Mouse (Mus musculus): ENCODE measurements at regions not wholly inside any gene's neighbourhood (a gene's known extent, or its start where the extent isn't known, plus 50 kb on each side); places are given as distances from the start of the nearest gene placed in this dataset.
"Not testable (repeated sequence)": the region's sequence is repeated elsewhere in the genome, so short reads cannot be mapped to it uniquely, and the experiment has no call there.

DNA sequence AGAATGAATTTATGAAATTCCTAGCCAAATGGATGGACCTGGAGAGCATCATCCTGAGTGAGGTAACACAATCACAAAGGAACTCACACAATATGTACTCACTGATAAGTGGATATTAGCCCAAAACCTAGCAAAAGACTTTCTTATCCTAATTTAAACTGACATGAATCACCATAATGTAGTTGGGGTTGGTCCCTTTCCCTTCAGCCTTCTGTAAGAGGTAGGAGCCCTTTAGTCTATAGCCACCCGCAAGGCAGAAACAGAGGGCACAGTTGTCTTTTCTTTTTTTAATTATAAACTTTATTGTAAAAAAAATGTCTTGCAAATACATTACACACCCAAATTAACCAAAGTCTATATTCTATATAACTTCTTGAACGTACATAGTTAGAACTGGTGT is 81.3 kb downstream of the Ogfrl1 start:
- DNase-seq (ENCODE audit: low read depth): not testable (repeated sequence)

- not testable (repeated sequence) for DNase-seq (ENCODE audit: low read depth)
Observed at GRCm38 (mm10) chr1:23314863-23315262, 82.7 kb downstream of the Ogfrl1 start.

- no peak for DNase-seq (ENCODE audit: low read depth)
Observed at GRCm38 (mm10) chr1:23292718-23293117, 104.9 kb downstream of the Ogfrl1 start.

DNA sequence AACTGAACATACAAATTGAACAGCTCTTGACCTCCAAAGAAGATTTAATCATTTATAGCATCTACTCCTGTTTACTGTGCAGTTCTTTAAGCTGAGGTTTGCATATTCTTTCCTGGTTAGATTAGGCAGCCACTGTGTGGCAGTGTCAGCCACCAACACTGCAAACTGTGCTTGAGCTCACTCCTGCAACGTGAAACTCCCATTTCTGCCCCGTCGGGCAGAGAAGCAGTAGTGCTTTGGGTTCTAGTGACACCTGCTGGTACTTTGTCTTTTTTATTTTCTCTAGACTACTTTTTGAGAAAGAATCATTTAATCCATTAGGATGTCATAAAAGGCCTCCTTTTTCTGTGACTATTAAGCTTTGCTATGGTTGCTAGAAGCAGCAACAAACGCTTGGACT is 110.8 kb downstream of the Ogfrl1 start:
- DNase-seq (ENCODE audit: low read depth): peak; percentile 18

DNA sequence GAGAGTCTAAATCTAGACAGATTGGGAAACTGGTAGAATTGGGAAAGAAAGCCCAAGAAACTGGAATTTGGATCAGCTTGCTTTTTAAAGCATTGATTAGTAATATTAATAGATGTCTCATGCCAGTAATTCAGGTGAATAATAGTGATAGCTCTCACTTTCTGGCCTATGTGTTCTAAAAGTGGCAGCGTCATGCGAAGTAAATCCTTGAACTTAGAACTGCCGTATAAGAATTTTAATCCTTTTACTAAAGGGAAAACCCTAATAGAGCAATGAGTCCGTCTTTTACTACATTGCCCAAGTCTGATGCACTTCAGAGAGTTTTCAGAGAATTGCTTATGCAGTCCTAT is 114.7 kb downstream of the Ogfrl1 start:
- no peak for DNase-seq (ENCODE audit: low read depth)

GRCm38 (mm10) chr1:23282215-23282869 is 115.2 kb downstream of the Ogfrl1 start:
- DNase-seq (ENCODE audit: low read depth): peak; percentile 19

DNA sequence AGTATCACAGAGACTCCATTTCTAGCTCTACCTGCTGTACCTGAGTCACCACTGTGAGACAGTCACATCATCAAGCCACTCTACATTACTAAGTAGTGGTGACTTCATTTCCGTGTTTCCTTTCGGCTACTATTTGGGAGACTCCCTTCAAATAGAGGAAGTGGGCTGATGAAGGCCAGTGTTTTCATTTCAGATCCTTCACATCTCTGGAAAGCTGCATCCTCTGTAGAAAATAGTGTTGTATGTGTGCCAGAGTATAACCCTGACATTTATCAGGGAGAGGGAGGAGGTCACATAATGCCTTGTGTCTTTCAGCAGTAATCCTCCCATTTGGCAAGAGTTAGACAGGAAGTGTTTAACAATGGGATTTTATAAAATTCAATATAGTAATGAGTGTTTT is 117.7 kb downstream of the Ogfrl1 start:
- no peak for DNase-seq (ENCODE audit: low read depth)

GRCm38 (mm10) chr1:23272077-23272476 is 125.5 kb downstream of the Ogfrl1 start:
- no peak for DNase-seq (ENCODE audit: low read depth)

DNA sequence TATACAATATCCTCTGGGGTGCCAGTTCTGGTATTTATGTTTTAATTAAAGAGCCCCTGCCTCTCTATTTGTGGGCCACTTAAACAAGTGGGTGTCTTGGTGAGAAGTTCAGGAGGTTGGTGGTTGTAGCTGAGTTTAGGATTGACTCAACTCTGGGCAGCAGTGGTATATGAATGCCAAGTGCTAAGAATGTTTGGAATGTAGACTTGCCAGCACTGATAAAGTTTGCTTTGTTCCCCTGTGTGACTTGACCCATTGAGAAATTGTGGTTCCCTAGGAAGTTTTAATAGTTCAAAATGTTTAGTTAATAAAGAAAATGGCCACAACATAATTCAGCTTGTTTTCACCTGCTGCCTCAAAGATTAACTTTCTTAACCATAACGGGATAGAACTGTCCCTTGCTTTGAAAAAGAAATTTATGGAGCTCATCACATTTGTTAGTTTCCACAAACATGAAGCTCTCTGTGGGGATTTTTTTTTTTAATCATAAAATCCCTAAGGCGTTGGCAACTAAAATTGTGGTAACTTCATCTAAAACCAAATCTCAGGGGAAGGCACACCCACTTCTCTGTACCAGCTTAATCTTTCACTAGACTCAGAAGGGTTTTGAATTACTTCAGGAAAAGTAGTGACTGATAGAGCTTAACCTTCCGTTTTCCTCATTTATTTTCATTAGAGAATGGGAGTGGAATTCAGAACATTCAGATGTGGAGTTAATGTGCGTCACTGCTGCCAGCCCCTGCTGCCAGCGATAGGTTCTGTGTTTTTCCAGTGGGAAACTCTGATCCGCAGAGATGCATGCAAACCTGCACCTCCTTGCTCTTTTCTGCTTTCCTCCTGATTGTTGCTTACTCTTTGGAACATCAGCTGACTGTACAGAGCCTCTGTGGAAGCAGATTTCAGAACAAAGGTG is 126.4 kb downstream of the Ogfrl1 start:
- no peak for DNase-seq (ENCODE audit: low read depth)

GRCm38 (mm10) chr1:23268062-23268461 is 129.5 kb downstream of the Ogfrl1 start:
- DNase-seq (ENCODE audit: low read depth): no peak

DNA sequence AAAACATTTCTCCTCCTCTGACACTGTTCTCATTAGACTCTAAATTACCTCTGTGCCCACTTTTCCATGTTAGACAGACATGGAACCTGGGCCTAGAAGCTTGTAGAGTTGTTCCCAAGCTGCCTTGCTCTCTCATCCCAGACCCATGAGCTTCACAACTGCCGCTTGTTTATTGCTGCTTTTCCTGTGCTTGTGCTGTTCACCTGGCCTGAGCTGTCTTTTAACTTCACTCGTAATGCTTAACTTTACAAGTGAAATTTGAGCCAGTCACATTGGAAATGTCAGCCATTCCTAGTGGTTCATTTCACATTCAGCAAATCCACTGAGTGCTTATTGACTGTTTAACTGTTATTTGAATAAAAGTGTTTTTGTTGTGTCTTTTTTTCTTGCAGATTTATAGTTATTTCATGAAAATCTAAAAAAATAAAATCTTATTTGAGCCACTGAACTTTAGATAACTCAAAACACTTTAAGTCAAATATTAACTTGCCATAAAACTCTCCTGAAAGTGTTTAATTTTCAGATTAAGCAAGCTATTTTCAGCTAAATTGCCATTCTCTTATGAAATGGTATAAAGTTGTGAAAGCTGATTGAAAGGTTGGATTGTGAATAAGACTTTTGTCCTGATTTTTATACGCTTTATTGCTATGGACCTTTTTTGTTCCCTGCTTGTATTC is 131.9 kb downstream of the Ogfrl1 start:
- no peak for DNase-seq (ENCODE audit: low read depth)

- DNase-seq (ENCODE audit: low read depth): no peak
Observed at GRCm38 (mm10) chr1:23264251-23264650, 133.3 kb downstream of the Ogfrl1 start.

- no peak for DNase-seq (ENCODE audit: low read depth)
Observed at GRCm38 (mm10) chr1:23263798-23264197, 133.8 kb downstream of the Ogfrl1 start.

- DNase-seq (ENCODE audit: low read depth): no peak
Observed at GRCm38 (mm10) chr1:23261652-23262051, 135.9 kb downstream of the Ogfrl1 start.

GRCm38 (mm10) chr1:23257306-23257895 is 140.2 kb downstream of the Ogfrl1 start:
- no peak for DNase-seq (ENCODE audit: low read depth)

GRCm38 (mm10) chr1:23256630-23257001 is 141.0 kb downstream of the Ogfrl1 start:
- DNase-seq (ENCODE audit: low read depth): peak; percentile 36

DNA sequence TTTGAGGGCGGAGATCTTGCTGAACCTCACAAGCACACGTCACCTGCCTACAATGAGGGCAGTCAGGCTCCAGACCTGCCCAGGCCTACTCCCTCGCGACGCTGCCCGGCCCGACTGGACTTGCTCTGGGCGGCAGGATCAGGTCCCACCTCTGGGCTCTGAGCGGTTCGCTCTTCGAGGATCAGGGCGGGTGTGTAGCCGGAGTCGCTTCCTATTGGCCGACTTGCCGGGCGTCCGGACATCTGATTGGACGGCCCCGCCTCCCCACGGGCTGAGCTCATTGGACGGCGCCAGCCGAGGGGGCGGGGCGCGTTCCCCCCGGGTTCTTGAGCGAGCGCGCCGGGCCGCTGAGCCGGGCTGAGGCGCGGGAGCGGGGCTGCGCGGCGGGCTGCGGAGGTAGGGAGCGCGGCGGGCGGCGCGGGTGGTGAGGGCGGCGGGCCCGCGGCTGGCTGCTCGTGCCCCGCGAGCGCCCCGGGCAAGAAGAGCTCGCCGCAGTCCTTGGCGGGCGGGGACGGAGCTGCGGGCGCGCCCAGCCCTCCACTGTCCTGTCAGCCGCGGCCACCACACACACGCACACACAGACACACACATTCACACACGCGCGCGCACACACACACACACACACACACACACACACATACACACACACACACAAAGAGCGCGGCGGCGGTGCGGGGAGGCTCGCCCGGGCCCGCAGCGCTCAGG is 141.5 kb downstream of the Ogfrl1 start:
- DNase-seq (ENCODE audit: low read depth): peak; percentile 90

DNA sequence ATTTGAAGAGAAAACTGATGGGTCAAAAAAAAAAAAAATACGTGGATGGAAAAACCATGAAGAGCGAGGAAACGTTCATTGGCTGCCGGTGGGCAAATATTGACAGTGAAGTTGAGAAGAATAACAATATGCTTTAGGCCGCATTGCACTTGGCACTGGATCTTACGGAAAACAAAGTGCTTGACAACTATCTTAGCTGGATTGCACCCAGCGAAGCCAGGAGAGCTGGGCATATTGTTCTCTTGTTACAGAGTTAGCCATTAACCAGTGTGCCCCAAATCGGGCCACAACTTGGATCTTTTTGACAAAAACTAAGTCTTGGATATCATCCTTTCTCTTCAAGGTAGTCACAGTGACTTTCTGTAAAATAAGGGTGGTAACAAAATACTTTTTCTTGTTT is 143.3 kb downstream of the Ogfrl1 start:
- DNase-seq (ENCODE audit: low read depth): no peak

- no peak for DNase-seq (ENCODE audit: low read depth)
Observed at GRCm38 (mm10) chr1:23231522-23231921, 129.5 kb upstream of the 4933415F23Rik start.

DNA sequence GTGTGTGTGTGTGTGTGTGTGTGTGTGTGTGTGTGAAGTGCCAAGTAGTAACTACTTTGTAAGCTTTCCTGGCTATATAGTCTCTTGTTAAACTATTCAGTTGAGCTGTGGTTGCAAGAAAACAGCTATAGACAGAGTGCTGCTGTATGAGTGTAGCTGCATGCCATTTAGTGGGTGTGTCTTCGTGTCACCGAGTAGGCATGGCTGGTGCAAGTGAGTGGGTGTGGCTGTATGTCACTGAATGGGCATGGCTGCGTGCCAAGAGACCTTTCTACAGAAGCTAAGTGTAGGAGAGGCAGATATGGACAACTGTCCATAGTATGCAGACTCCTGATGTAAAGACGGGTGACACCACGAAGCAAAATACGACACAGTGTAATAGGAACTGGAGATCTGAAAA is 126.4 kb upstream of the 4933415F23Rik start:
- no peak for DNase-seq (ENCODE audit: low read depth)

DNA sequence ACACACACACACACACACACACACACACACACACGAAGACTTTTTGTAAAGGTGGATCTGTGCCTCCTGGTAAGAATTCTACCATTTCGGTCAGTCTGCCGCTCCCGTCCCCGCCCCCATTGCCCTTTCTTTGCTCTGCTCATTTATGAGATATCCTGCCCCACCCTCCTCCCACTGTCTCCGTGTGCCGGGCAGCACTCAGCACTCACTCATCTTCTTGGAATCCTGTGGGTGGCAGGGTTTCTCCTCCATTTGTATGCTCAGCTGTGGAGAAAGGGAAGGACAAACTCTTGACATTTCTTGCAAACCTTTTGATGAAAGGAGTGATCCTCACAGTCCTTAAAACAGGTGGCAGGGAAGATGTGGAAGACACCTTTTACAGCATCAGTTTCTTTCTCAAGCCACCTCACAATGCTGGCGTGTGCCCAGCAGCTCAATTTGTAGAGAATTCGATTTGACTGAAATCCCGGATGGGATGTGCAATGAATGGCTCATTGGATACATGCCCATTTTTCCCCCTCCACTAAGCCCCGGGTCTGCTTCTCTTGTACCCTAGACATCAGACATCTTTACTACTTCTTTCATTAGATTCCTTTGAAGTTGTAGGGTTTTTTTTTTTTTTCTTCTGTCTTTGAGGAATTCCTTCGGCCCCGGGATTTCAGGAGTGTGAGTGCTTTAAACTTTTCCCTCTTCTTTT is 112.6 kb upstream of the 4933415F23Rik start:
- DNase-seq (ENCODE audit: low read depth): no peak
